Comparison of ENCODE assay signal across 10 mouse cellular contexts in genomic region chr8:84724683-84725082, GRCm38 (mm10). TPM values are rescaled to one million over a fixed set of nuclear protein-coding genes. Genes with fewer than 3 reads are reported as not detected.
DNase-seq lines count a peak whose midpoint lies in the region; ATAC-seq and TF ChIP-seq lines count a peak whose summit lies in the region.
"Had no signal": no experiment of that assay in that cellular context is flagged by ENCODE, and none has a peak within 500 bp of the region (broad histone marks: within the 10 kb centered on the region; RNA-seq: fewer than 3 reads in every experiment).

No protein-coding gene starts in this region.

- no peak for TF ChIP-seq CTCF in midbrain, postnatal 0 days (IDR thresholded peaks at IDR 0.05)

- H3K4me3 ChIP-seq in midbrain, embryonic 10.5 days = no peak overlapping the region
- no peak overlapping the region for H3K4me3 ChIP-seq in midbrain, postnatal 0 days (ENCODE audit: low read depth, low read length)
- H3K4me3 ChIP-seq in forebrain, embryonic 12.5 days (replicated peaks) = no peak overlapping the region
- H3K4me3 ChIP-seq in stomach, embryonic 16.5 days (replicated peaks; ENCODE audit: low read length) = no peak overlapping the region

- ATAC-seq in midbrain, postnatal 0 days (ENCODE audit: low FRiP score) = no peak
- no peak for ATAC-seq in forebrain, embryonic 12.5 days (ENCODE audit: low FRiP score)
- ATAC-seq in stomach, embryonic 16.5 days (ENCODE audit: insufficient read depth, low FRiP score) = no peak

- 51% methylated on average over 9 of the region's 9 CpGs for WGBS in midbrain, embryonic 10.5 days
- WGBS in midbrain, postnatal 0 days = 47% methylated on average over 9 of the region's 9 CpGs
- WGBS in forebrain, embryonic 12.5 days = 52% methylated on average over 9 of the region's 9 CpGs
- 45% methylated on average over 9 of the region's 9 CpGs for WGBS in stomach, embryonic 16.5 days

- peaks cover 100% of the 10 kb centered on the region for H3K27me3 ChIP-seq in midbrain, embryonic 10.5 days (ENCODE audit: low read depth, poor library complexity, severe bottlenecking)
- H3K27me3 ChIP-seq in midbrain, postnatal 0 days (ENCODE audit: insufficient read depth, low read length) = no peaks in the 10 kb centered on the region
- H3K27me3 ChIP-seq in forebrain, embryonic 12.5 days = peaks cover 21% of the 10 kb centered on the region
- H3K27me3 ChIP-seq in stomach, embryonic 16.5 days (ENCODE audit: control insufficient read depth, insufficient read depth, low read length) = no peaks in the 10 kb centered on the region

- peak overlapping the region; percentile 60; the same call in 1 of the 2 replicates for H3K27ac ChIP-seq in midbrain, embryonic 10.5 days (replicated peaks)
- H3K27ac ChIP-seq in midbrain, postnatal 0 days (ENCODE audit: low read depth, low read length) = no peak overlapping the region
- peak overlapping the region; percentile 87 for H3K27ac ChIP-seq in forebrain, embryonic 12.5 days
- H3K27ac ChIP-seq in stomach, embryonic 16.5 days (ENCODE audit: low read length) = peak overlapping the region; percentile 99; the same call in 1 of the 2 replicates

- H3K4me1 ChIP-seq in midbrain, embryonic 10.5 days = peaks cover 50% of the 10 kb centered on the region
- H3K4me1 ChIP-seq in midbrain, postnatal 0 days (ENCODE audit: insufficient read depth, low read length) = peaks cover 13% of the 10 kb centered on the region
- peaks cover 68% of the 10 kb centered on the region for H3K4me1 ChIP-seq in forebrain, embryonic 12.5 days
- peaks cover 52% of the 10 kb centered on the region for H3K4me1 ChIP-seq in stomach, embryonic 16.5 days (ENCODE audit: control insufficient read depth, insufficient read depth, low read length)

- no peaks in the 10 kb centered on the region for H3K9me3 ChIP-seq in midbrain, embryonic 10.5 days (replicated peaks)
- no peaks in the 10 kb centered on the region for H3K9me3 ChIP-seq in midbrain, postnatal 0 days (ENCODE audit: low read length)
- no peaks in the 10 kb centered on the region for H3K9me3 ChIP-seq in forebrain, embryonic 12.5 days
- no peaks in the 10 kb centered on the region for H3K9me3 ChIP-seq in stomach, embryonic 16.5 days (replicated peaks; ENCODE audit: control insufficient read depth, low read length)

- no peak overlapping the region for H3K9ac ChIP-seq in midbrain, postnatal 0 days (replicated peaks; ENCODE audit: low read length, poor library complexity, severe bottlenecking)
- peak overlapping the region; percentile 9; the same call in 1 of the 2 replicates for H3K9ac ChIP-seq in forebrain, embryonic 12.5 days
- peak overlapping the region; percentile 65 for H3K9ac ChIP-seq in stomach, embryonic 16.5 days (ENCODE audit: low read length)

- H3K36me3 ChIP-seq in midbrain, embryonic 10.5 days = no peaks in the 10 kb centered on the region
- no peaks in the 10 kb centered on the region for H3K36me3 ChIP-seq in midbrain, postnatal 0 days (ENCODE audit: insufficient read depth, low read length)
- H3K36me3 ChIP-seq in forebrain, embryonic 12.5 days (replicated peaks) = peaks cover 51% of the 10 kb centered on the region
- no peaks in the 10 kb centered on the region; the same call in 1 of the 2 replicates for H3K36me3 ChIP-seq in stomach, embryonic 16.5 days (ENCODE audit: control insufficient read depth, insufficient read depth, low read length)

- H3K4me2 ChIP-seq in midbrain, postnatal 0 days (ENCODE audit: low read depth, low read length, poor library complexity, severe bottlenecking) = no peak overlapping the region
- peak overlapping the region; percentile 5; the same call in 1 of the 2 replicates for H3K4me2 ChIP-seq in forebrain, embryonic 12.5 days
- H3K4me2 ChIP-seq in stomach, embryonic 16.5 days (ENCODE audit: low read depth, low read length) = no peak overlapping the region

- no peak for DNase-seq in midbrain, embryonic 10.5 days (ENCODE audit: low spot score)
- DNase-seq in midbrain, postnatal 0 days (ENCODE audit: low spot score) = no peak
- DNase-seq in liver = peak; percentile 71
- no peak for DNase-seq in kidney, adult 8-10 months
- DNase-seq in testis, postnatal 10 days (ENCODE audit: low spot score) = no peak
- DNase-seq in kidney, adult 9 months = no peak
- DNase-seq: embryo, embryonic 11 days; kidney, postnatal 25 days had no signal

RNA-seq across cellular contexts. Expression of gene G430095P16Rik, which starts 1.9 kb away (rescaled TPM):
- polyA plus RNA-seq in midbrain, embryonic 10.5 days (2016; fragmentation: Nextera tagmentation; extraction: Ambion mirVana) = 1.1 and 1.4 TPM in 2 replicates
- not detected in 2 replicates for total RNA-seq in midbrain, postnatal 0 days (2014; rRNA removed)
- polyA plus RNA-seq in midbrain, postnatal 0 days (2015; fragmentation: Nextera tagmentation; extraction: Ambion mirVana) = 0.39 and 0.71 TPM in 2 replicates
- 2.2 and 3.5 TPM in 2 replicates for polyA plus RNA-seq in forebrain, embryonic 12.5 days (2016; fragmentation: Nextera tagmentation; extraction: Ambion mirVana)
- 3.2 and 4.1 TPM in 2 replicates for polyA plus RNA-seq in stomach, embryonic 16.5 days (2015; fragmentation: Nextera tagmentation; extraction: Ambion mirVana)

RNA-seq across cellular contexts. Expression of gene Lyl1, which starts 23.4 kb away (rescaled TPM):
- polyA plus RNA-seq in midbrain, embryonic 10.5 days (2016; fragmentation: Nextera tagmentation; extraction: Ambion mirVana) = 4.8 and 5.8 TPM in 2 replicates
- 4.6 and 4.8 TPM in 2 replicates for total RNA-seq in midbrain, postnatal 0 days (2014; rRNA removed)
- 2.0 and 2.8 TPM in 2 replicates for polyA plus RNA-seq in midbrain, postnatal 0 days (2015; fragmentation: Nextera tagmentation; extraction: Ambion mirVana)
- polyA plus RNA-seq in forebrain, embryonic 12.5 days (2016; fragmentation: Nextera tagmentation; extraction: Ambion mirVana) = 3.1 and 3.9 TPM in 2 replicates
- 6.0 and 8.3 TPM in 2 replicates for polyA plus RNA-seq in stomach, embryonic 16.5 days (2015; fragmentation: Nextera tagmentation; extraction: Ambion mirVana)

RNA-seq across cellular contexts. Expression of gene Nacc1, which starts 37.0 kb away (rescaled TPM):
- polyA plus RNA-seq in midbrain, embryonic 10.5 days (2016; fragmentation: Nextera tagmentation; extraction: Ambion mirVana) = 24.8 and 26.3 TPM in 2 replicates
- 87.2 and 102 TPM in 2 replicates for total RNA-seq in midbrain, postnatal 0 days (2014; rRNA removed)
- polyA plus RNA-seq in midbrain, postnatal 0 days (2015; fragmentation: Nextera tagmentation; extraction: Ambion mirVana) = 13.7 and 13.8 TPM in 2 replicates
- polyA plus RNA-seq in forebrain, embryonic 12.5 days (2016; fragmentation: Nextera tagmentation; extraction: Ambion mirVana) = 22.8 and 26.6 TPM in 2 replicates
- 14.4 and 14.5 TPM in 2 replicates for polyA plus RNA-seq in stomach, embryonic 16.5 days (2015; fragmentation: Nextera tagmentation; extraction: Ambion mirVana)

RNA-seq across cellular contexts. Expression of gene Trmt1, which starts 38.6 kb away (rescaled TPM):
- 56.4 and 58.1 TPM in 2 replicates for polyA plus RNA-seq in midbrain, embryonic 10.5 days (2016; fragmentation: Nextera tagmentation; extraction: Ambion mirVana)
- total RNA-seq in midbrain, postnatal 0 days (2014; rRNA removed) = 88.5 and 99.5 TPM in 2 replicates
- 74.2 and 75.0 TPM in 2 replicates for polyA plus RNA-seq in midbrain, postnatal 0 days (2015; fragmentation: Nextera tagmentation; extraction: Ambion mirVana)
- polyA plus RNA-seq in forebrain, embryonic 12.5 days (2016; fragmentation: Nextera tagmentation; extraction: Ambion mirVana) = 55.4 and 59.6 TPM in 2 replicates
- polyA plus RNA-seq in stomach, embryonic 16.5 days (2015; fragmentation: Nextera tagmentation; extraction: Ambion mirVana) = 53.7 and 54.1 TPM in 2 replicates
